Mouse (Mus musculus) neural tube, embryonic 15.5 days (tissue): ENCODE data around the gene Cd5. TPM values are rescaled to one million over a fixed set of nuclear protein-coding genes. Genes with fewer than 3 reads are reported as not detected.
A peak's percentile ranks its signal among the peaks of the same experiment; 100 is the strongest.

ENCODE experiments used
- ATAC-seq: fragments of 200-750 bp; cut with Nextera tagmentation; 2 replicates; pipeline ENCODE4 v1.8.0; 2017; ENCODE audit warnings: mild to moderate bottlenecking, moderate TSS enrichment, moderate library complexity; ENCODE audit not compliant: low FRiP score
- H3K27ac ChIP-seq: fragments of 300-500 bp; sonication (generic); replicated peaks from 2 replicates; pipeline ENCODE4 v1.5.1; 2015; ENCODE audit warnings: mild to moderate bottlenecking, inconsistent platforms
- H3K27me3 ChIP-seq: fragments of 300-500 bp; sonication (generic); replicated peaks from 2 replicates; pipeline ENCODE4 v1.6.1; 2015; ENCODE audit warnings: inconsistent platforms
- H3K36me3 ChIP-seq: fragments of 300-500 bp; sonication (generic); 2 replicates; pipeline ENCODE4 v1.6.1; 2015; ENCODE audit warnings: inconsistent platforms
- H3K4me1 ChIP-seq: fragments of 300-500 bp; sonication (generic); 2 replicates; pipeline ENCODE4 v1.6.1; 2015; ENCODE audit warnings: inconsistent platforms
- H3K4me2 ChIP-seq: fragments of 300-500 bp; sonication (generic); 2 replicates; pipeline ENCODE4 v1.6.1; 2015; ENCODE audit warnings: inconsistent platforms, mild to moderate bottlenecking, moderate library complexity
- H3K4me3 ChIP-seq: fragments of 300-500 bp; sonication (generic); replicated peaks from 2 replicates; pipeline ENCODE4 v1.5.1; 2015; ENCODE audit warnings: mild to moderate bottlenecking, inconsistent platforms
- H3K9ac ChIP-seq: fragments of 300-500 bp; sonication (generic); replicated peaks from 2 replicates; pipeline ENCODE4 v1.6.1; 2015; ENCODE audit warnings: mild to moderate bottlenecking, inconsistent platforms
- H3K9me3 ChIP-seq: fragments of 300-500 bp; sonication (generic); replicated peaks from 2 replicates; pipeline ENCODE4 v1.6.1; 2016; ENCODE audit warnings: inconsistent platforms
- WGBS: fragments of 180-500 bp; shearing (Covaris S2); methylation state at CpG from one replicate; pipeline ENCODE4 v1.1.7; 2015; ENCODE audit warnings: mixed read lengths; 5-methylcytosine and 5-hydroxymethylcytosine counted together
- polyA plus RNA-seq: library from polyadenylated mRNA; unstranded; fragments of >200 nt; fragmentation: Nextera tagmentation; extraction: Ambion mirVana; gene quantifications from 2 replicates; pipeline ENCODE4 v1.2.1, GENCODE M21; 2015

The Cd5 gene
- polyA plus RNA-seq, 1 experiment from 2014 or later, result 0.08 TPM

- no peak overlapping the region for H3K4me3 ChIP-seq
- no peak overlapping the region for H3K27ac ChIP-seq
- H3K4me2 ChIP-seq, result no peak overlapping the region
- WGBS, result 89% methylated on average over 10 of the region's 10 CpGs
- no peaks in the 10 kb centered on the region for H3K36me3 ChIP-seq
- ATAC-seq, result no peak
- peaks cover 69% of the 10 kb centered on the region for H3K4me1 ChIP-seq
- H3K9ac ChIP-seq, result no peak overlapping the region
- no peaks in the 10 kb centered on the region for H3K27me3 ChIP-seq
- no peaks in the 10 kb centered on the region for H3K9me3 ChIP-seq
Measured at GRCm38 (mm10) chr19:10693926-10694682, 44.7 kb downstream of the Cd5 start.

GRCm38 (mm10) chr19:10692361-10692760 is 46.4 kb downstream of the Cd5 start:
- peaks cover 58% of the 10 kb centered on the region for H3K4me1 ChIP-seq
- WGBS, result 92% methylated on average over 4 of the region's 4 CpGs

GRCm38 (mm10) chr19:10691660-10692059 is 47.1 kb downstream of the Cd5 start:
- Histone ChIP-seq H3K27ac (no peak overlapping the region), H3K4me3 (no peak overlapping the region), H3K4me2 (no peak overlapping the region), H3K27me3 (no peaks in the 10 kb centered on the region), H3K9ac (no peak overlapping the region), H3K4me1 (peaks cover 53% of the 10 kb centered on the region), H3K9me3 (no peaks in the 10 kb centered on the region), H3K36me3 (no peaks in the 10 kb centered on the region)
- 78% methylated on average over 3 of the region's 3 CpGs for WGBS
- no peak for ATAC-seq

More at GRCm38 (mm10) chr19:10692361-10692760, 46.4 kb downstream of the Cd5 start:
- H3K36me3 ChIP-seq, result no peaks in the 10 kb centered on the region
- no peak overlapping the region for H3K27ac ChIP-seq
- ATAC-seq, result no peak
- H3K9ac ChIP-seq, result no peak overlapping the region
- no peaks in the 10 kb centered on the region for H3K9me3 ChIP-seq
- H3K4me3 ChIP-seq, result no peak overlapping the region
- H3K4me2 ChIP-seq, result no peak overlapping the region
- no peaks in the 10 kb centered on the region for H3K27me3 ChIP-seq

- 98% methylated on average over 4 of the region's 4 CpGs for WGBS
- Histone ChIP-seq H3K4me2 (0 out of 2 replicates have a peak overlapping the region, but pooled peaks have one; percentile 66), H3K4me3 (no peak overlapping the region), H3K9me3 (no peaks in the 10 kb centered on the region), H3K9ac (no peak overlapping the region), H3K4me1 (peaks cover 48% of the 10 kb centered on the region), H3K27me3 (no peaks in the 10 kb centered on the region), H3K27ac (no peak overlapping the region), H3K36me3 (no peaks in the 10 kb centered on the region)
- no peak for ATAC-seq
Measured at GRCm38 (mm10) chr19:10691121-10691520, 47.7 kb downstream of the Cd5 start.

DNA sequence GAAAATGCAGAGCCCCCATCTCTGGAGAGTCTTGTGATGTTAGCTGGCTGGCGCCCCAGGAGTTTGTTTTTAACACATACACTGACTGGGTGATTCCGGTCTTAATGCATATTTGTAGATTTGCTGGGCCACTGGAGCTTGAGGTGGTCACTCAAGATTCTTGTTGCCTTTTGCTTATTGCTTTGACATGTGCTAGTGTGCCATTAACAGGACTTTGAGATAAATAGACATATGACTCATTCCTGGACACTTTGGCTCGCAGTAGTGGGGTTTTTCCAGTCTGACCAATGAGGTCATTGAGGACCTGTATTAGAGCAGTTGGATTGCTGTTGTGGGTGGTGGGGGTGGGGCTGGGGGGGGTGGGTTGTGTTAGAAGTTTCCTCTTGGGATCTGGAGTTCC is 48.5 kb downstream of the Cd5 start:
- Histone ChIP-seq H3K27me3 (no peaks in the 10 kb centered on the region), H3K9ac (peak overlapping the region; percentile 68; the same call in 1 of the 2 replicates), H3K27ac (peak overlapping the region; percentile 97), H3K4me3 (peak overlapping the region; percentile 75; the same call in 1 of the 2 replicates), H3K9me3 (no peaks in the 10 kb centered on the region), H3K36me3 (no peaks in the 10 kb centered on the region), H3K4me1 (peaks cover 40% of the 10 kb centered on the region), H3K4me2 (peak overlapping the region; percentile 66)
- WGBS, result 83% methylated on average over 3 of the region's 3 CpGs
- no peak for ATAC-seq

DNA sequence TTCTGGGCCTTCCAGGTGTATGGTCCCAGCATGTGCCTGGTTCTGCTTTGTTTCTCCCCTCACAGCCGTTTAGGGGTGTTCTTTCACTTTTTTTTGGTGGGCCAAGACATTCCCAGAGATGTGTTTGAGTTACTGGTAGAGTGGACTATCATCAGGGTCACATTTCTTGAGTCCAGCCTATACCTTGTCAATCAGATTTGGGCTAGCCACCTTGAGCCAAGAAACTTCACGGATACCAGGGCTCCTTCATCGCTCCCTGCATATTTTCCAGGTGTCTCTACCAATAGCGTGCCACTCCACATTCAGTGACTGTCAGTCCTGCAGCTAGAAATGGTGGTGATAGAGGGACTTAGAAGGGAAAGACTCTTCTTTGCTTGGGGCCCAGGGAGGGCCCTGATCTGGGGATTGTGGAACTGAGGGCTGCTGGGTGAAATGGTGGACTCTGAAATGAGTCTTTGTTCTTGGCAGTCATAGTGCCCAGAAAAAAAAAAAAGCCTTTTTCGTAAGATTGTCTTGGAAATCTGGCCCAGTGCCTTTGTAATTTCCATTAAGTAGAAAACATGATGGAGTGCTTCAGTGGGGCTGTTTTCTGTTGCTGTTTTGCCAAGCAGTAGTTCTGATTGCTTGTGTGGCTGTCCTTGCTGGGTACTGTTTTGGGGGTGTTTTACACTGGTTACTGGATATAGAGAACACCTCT is 49.2 kb downstream of the Cd5 start:
- 44% methylated on average over 5 of the region's 5 CpGs for WGBS
- Histone ChIP-seq H3K4me2 (peak overlapping the region; percentile 66), H3K9ac (peak overlapping the region; percentile 68), H3K4me1 (peaks cover 38% of the 10 kb centered on the region), H3K9me3 (no peaks in the 10 kb centered on the region), H3K4me3 (peak overlapping the region; percentile 75), H3K27me3 (no peaks in the 10 kb centered on the region), H3K36me3 (no peaks in the 10 kb centered on the region), H3K27ac (peak overlapping the region; percentile 97)
- ATAC-seq, result 0 out of 2 replicates have a peak, but pooled peaks have one; percentile 1

DNA sequence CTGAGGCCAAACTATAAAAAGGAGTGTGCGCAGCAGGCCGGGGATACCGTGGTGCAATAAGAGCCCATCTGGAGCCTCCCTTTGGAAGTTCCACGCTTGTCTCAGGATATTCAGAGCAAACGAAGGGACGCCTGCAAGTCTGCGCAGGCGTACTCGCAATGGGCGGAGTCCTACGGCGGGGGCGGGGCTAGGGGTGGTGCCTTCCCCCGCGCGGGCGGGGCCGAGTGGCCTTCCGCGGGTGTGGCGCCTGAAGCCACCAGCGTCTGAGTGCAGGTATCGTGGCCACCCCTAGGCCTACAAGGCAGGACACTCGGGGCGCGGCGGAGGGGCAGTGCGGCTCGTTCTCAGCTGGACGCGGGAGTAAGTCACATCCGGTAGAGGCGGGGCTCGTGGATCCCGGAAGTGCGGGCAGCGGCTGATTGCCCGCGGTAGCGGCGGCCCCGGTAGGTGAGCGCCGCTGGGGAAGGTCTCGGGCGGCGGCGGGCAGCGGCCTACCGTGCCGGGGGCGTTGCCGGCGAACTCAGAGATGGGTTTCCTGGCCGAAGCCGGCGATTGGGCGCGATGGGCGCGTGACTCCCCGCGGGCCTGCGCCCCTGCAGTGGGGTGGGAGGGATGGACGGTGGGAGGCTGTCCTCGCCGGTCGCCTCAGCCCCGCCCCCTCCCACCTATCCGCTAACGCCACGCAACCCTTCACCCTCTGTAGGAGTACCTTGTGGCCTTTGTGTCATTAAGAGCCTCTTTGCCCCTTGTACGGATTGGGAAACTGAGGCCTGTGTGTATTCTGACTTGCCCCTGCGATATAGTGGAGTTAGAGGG is 50.1 kb downstream of the Cd5 start, which contains the start of gene Vps37c:
Vps37c (plus strand) TSS at position 199 of the 816 bp plus-strand sequence.
- H3K9ac ChIP-seq, result peak within 1 kb of the TSS; percentile 68
- no peaks in the 10 kb centered on the region for H3K27me3 ChIP-seq
- peak; percentile 93 for ATAC-seq
- H3K4me2 ChIP-seq, result peak within 1 kb of the TSS; percentile 66
- WGBS, result under 1% methylated on average over 71 of the region's 74 CpGs
- H3K27ac ChIP-seq, result peak within 1 kb of the TSS; percentile 97
- no peaks in the 10 kb centered on the region for H3K36me3 ChIP-seq
- H3K4me3 ChIP-seq, result peak within 1 kb of the TSS; percentile 75
- H3K4me1 ChIP-seq, result peaks cover 38% of the 10 kb centered on the region
- H3K9me3 ChIP-seq, result no peaks in the 10 kb centered on the region

- 86% methylated on average over 2 of the region's 2 CpGs for WGBS
Measured at GRCm38 (mm10) chr19:10685727-10686126, 53.1 kb downstream of the Cd5 start.

GRCm38 (mm10) chr19:10685081-10685480 is 53.7 kb downstream of the Cd5 start:
- 90% methylated on average over 9 of the region's 9 CpGs for WGBS
- H3K27me3 ChIP-seq, result no peaks in the 10 kb centered on the region
- no peak overlapping the region for H3K9ac ChIP-seq
- no peak overlapping the region for H3K27ac ChIP-seq
- no peaks in the 10 kb centered on the region for H3K36me3 ChIP-seq
- no peak for ATAC-seq
- no peak overlapping the region for H3K4me2 ChIP-seq
- H3K4me3 ChIP-seq, result no peak overlapping the region
- H3K4me1 ChIP-seq, result peaks cover 16% of the 10 kb centered on the region
- no peaks in the 10 kb centered on the region for H3K9me3 ChIP-seq

More at GRCm38 (mm10) chr19:10685727-10686126, 53.1 kb downstream of the Cd5 start:
- no peak overlapping the region for H3K4me2 ChIP-seq
- no peak overlapping the region for H3K4me3 ChIP-seq
- H3K36me3 ChIP-seq, result no peaks in the 10 kb centered on the region
- H3K9ac ChIP-seq, result no peak overlapping the region
- no peak overlapping the region for H3K27ac ChIP-seq
- no peaks in the 10 kb centered on the region for H3K27me3 ChIP-seq
- no peaks in the 10 kb centered on the region for H3K9me3 ChIP-seq
- H3K4me1 ChIP-seq, result peaks cover 23% of the 10 kb centered on the region
- no peak for ATAC-seq

- Histone ChIP-seq H3K27me3 (no peaks in the 10 kb centered on the region), H3K9ac (no peak overlapping the region), H3K4me3 (no peak overlapping the region), H3K9me3 (no peaks in the 10 kb centered on the region), H3K36me3 (no peaks in the 10 kb centered on the region), H3K4me2 (no peak overlapping the region), H3K4me1 (peaks cover 5% of the 10 kb centered on the region; the same call in 1 of the 2 replicates), H3K27ac (no peak overlapping the region)
- ATAC-seq, result no peak
- WGBS, result 72% methylated on average over 4 of the region's 4 CpGs
Measured at GRCm38 (mm10) chr19:10681571-10681970, 57.2 kb downstream of the Cd5 start.

- ATAC-seq, result 0 out of 2 replicates have a peak, but pooled peaks have one; percentile 33
Measured at GRCm38 (mm10) chr19:10678772-10679067, 60.1 kb downstream of the Cd5 start.

More at GRCm38 (mm10) chr19:10678772-10679067, 60.1 kb downstream of the Cd5 start:
- H3K27me3 ChIP-seq, result no peaks in the 10 kb centered on the region
- H3K9ac ChIP-seq, result no peak overlapping the region
- no peak overlapping the region for H3K4me2 ChIP-seq
- no peak overlapping the region for H3K4me3 ChIP-seq
- H3K27ac ChIP-seq, result no peak overlapping the region
- H3K36me3 ChIP-seq, result no peaks in the 10 kb centered on the region
- 53% methylated on average over 1 of the region's 1 CpGs for WGBS
- peaks cover 5% of the 10 kb centered on the region; the same call in 1 of the 2 replicates for H3K4me1 ChIP-seq
- no peaks in the 10 kb centered on the region for H3K9me3 ChIP-seq
